Mouse (Mus musculus) right cerebral cortex, adult 2 months (tissue): ENCODE results near the gene Wfikkn1.

Source experiments
- DNase-seq, 2 experiments: peaks; one replicate each; pipeline ENCODE4 v3.0.0; 2021 to 2022; ENCODE audit warnings: low spot score in 2 of 2

Wfikkn1 gene

GRCm38 (mm10) chr17:25868601-25869191, 12.0 kb downstream of the Wfikkn1 start, which contains the start of gene Mcrip2:
Gene Mcrip2, minus strand, starts transcription at chr17:25868764.
- peak; percentile 76 to 82 for DNase-seq

- DNase-seq: no peak
Observed at GRCm38 (mm10) chr17:25867836-25868600, 12.6 kb downstream of the Wfikkn1 start.

- no peak for DNase-seq
Observed at GRCm38 (mm10) chr17:25867509-25867835, 13.2 kb downstream of the Wfikkn1 start.

GRCm38 (mm10) chr17:25866172-25866571, 14.5 kb downstream of the Wfikkn1 start:
- no peak for DNase-seq

GRCm38 (mm10) chr17:25865288-25865687, 15.4 kb downstream of the Wfikkn1 start:
- DNase-seq: no peak

- DNase-seq: no peak
Observed at GRCm38 (mm10) chr17:25864311-25864710, 16.3 kb downstream of the Wfikkn1 start.

GRCm38 (mm10) chr17:25863681-25864080, 17.0 kb downstream of the Wfikkn1 start:
- no peak for DNase-seq

GRCm38 (mm10) chr17:25861704-25862612, 18.7 kb downstream of the Wfikkn1 start:
- no peak for DNase-seq

- peak; percentile 94 to 97 for DNase-seq
Observed at GRCm38 (mm10) chr17:25860832-25861703, 19.6 kb downstream of the Wfikkn1 start, which contains the start of gene Wdr90. Gene Wdr90, minus strand, starts transcription at chr17:25861501.

- no peak for DNase-seq
Observed at GRCm38 (mm10) chr17:25860229-25860628, 20.4 kb downstream of the Wfikkn1 start.

- peak; percentile 95 to 96 for DNase-seq
Observed at GRCm38 (mm10) chr17:25844396-25844901, 36.2 kb downstream of the Wfikkn1 start, which contains the start of gene Rhot2. Gene Rhot2, minus strand, starts transcription at chr17:25844851.

GRCm38 (mm10) chr17:25843636-25844395, 36.8 kb downstream of the Wfikkn1 start:
- DNase-seq: peak in 1 of 2 experiments; percentile 57

- DNase-seq: no peak
Observed at GRCm38 (mm10) chr17:25843122-25843521, 37.5 kb downstream of the Wfikkn1 start.

GRCm38 (mm10) chr17:25842509-25842908, 38.1 kb downstream of the Wfikkn1 start:
- DNase-seq: no peak

- no peak for DNase-seq
Observed at GRCm38 (mm10) chr17:25841117-25841880, 39.4 kb downstream of the Wfikkn1 start, which contains the start of gene Gm20683. Gene Gm20683, minus strand, starts transcription at chr17:25841763.

- no peak for DNase-seq
Observed at GRCm38 (mm10) chr17:25840519-25840918, 40.1 kb downstream of the Wfikkn1 start.

- DNase-seq: no peak
Observed at GRCm38 (mm10) chr17:25839455-25840235, 41.0 kb downstream of the Wfikkn1 start.

GRCm38 (mm10) chr17:25838904-25839303, 41.8 kb downstream of the Wfikkn1 start:
- no peak for DNase-seq
